Mouse (Mus musculus) brain, adult 2 months (tissue): Measurements from ENCODE around the gene Adss.

Experiments
- DNase-seq: peaks from one replicate; pipeline ENCODE4 v3.0.0; 2011; ENCODE audit warnings: low read depth, low spot score

Gene Adss

GRCm38 (mm10) chr1:177727883-177728525, 68.3 kb downstream of the Adss start:
- DNase-seq = no peak

GRCm38 (mm10) chr1:177726870-177727269, 69.4 kb downstream of the Adss start:
- DNase-seq = no peak

- DNase-seq = no peak
These were observed 72.5 kb downstream of the Adss start for GRCm38 (mm10) chr1:177723786-177724185.

GRCm38 (mm10) chr1:177719029-177719427, 77.3 kb downstream of the Adss start:
- no peak for DNase-seq

- DNase-seq = no peak
These were observed 77.8 kb downstream of the Adss start for GRCm38 (mm10) chr1:177718340-177719028.

GRCm38 (mm10) chr1:177717057-177717835, 79.1 kb downstream of the Adss start:
- DNase-seq = peak; percentile 39

GRCm38 (mm10) chr1:177716448-177716847, 79.9 kb downstream of the Adss start:
- DNase-seq = no peak

GRCm38 (mm10) chr1:177714397-177715012, 81.8 kb downstream of the Adss start:
- DNase-seq = no peak

GRCm38 (mm10) chr1:177713635-177714396, 82.5 kb downstream of the Adss start:
- no peak for DNase-seq
